Mouse (Mus musculus) T-helper 1 cell (primary cell): ENCODE data around the gene Nmur1.

Experiments
- in situ Hi-C: fragments of 300-600 bp; cut with MboI, MseI; formaldehyde crosslinking; loops from one replicate; pipeline ENCODE4 v1.15.1; 2025; ENCODE audit warnings: high pct_unique_total_duplicates

The Nmur1 gene

GRCm38 (mm10) chr1:86409476-86409875 is 16.6 kb downstream of the Nmur1 start:
- in situ Hi-C loops, result no loop called here

- in situ Hi-C loops, result no loop called here
Measured at GRCm38 (mm10) chr1:86408515-86408914, 17.5 kb downstream of the Nmur1 start.

GRCm38 (mm10) chr1:86406914-86407313 is 19.1 kb downstream of the Nmur1 start:
- in situ Hi-C loops, result no loop called here

GRCm38 (mm10) chr1:86406313-86406712 is 19.7 kb downstream of the Nmur1 start:
- in situ Hi-C loops, result no loop called here

GRCm38 (mm10) chr1:86404834-86405233 is 21.2 kb downstream of the Nmur1 start:
- in situ Hi-C loops, result no loop called here

GRCm38 (mm10) chr1:86400096-86400754 is 25.8 kb downstream of the Nmur1 start:
- in situ Hi-C loops, result no loop called here

- in situ Hi-C loops, result no loop called here
Measured at GRCm38 (mm10) chr1:86399322-86399721, 26.7 kb downstream of the Nmur1 start.

GRCm38 (mm10) chr1:86398222-86398621 is 27.8 kb downstream of the Nmur1 start:
- in situ Hi-C loops, result no loop called here

- in situ Hi-C loops, result no loop called here
Measured at GRCm38 (mm10) chr1:86397621-86398020, 28.4 kb downstream of the Nmur1 start.

GRCm38 (mm10) chr1:86395897-86396296 is 30.1 kb downstream of the Nmur1 start:
- in situ Hi-C loops, result no loop called here

GRCm38 (mm10) chr1:86394246-86394645 is 31.8 kb downstream of the Nmur1 start:
- in situ Hi-C loops, result no loop called here

GRCm38 (mm10) chr1:86393219-86393618 is 32.8 kb downstream of the Nmur1 start:
- in situ Hi-C loops, result no loop called here

- in situ Hi-C loops, result no loop called here
Measured at GRCm38 (mm10) chr1:86391425-86391824, 34.6 kb downstream of the Nmur1 start.

- in situ Hi-C loops, result no loop called here
Measured at GRCm38 (mm10) chr1:86389230-86389629, 36.8 kb downstream of the Nmur1 start.

- in situ Hi-C loops, result no loop called here
Measured at GRCm38 (mm10) chr1:86381027-86381426, 45.0 kb downstream of the Nmur1 start.

GRCm38 (mm10) chr1:86379161-86379569 is 46.9 kb downstream of the Nmur1 start:
- in situ Hi-C loops, result no loop called here

- in situ Hi-C loops, result no loop called here
Measured at GRCm38 (mm10) chr1:86378662-86379061, 47.4 kb downstream of the Nmur1 start.

- in situ Hi-C loops, result no loop called here
Measured at GRCm38 (mm10) chr1:86376354-86376753, 49.7 kb downstream of the Nmur1 start.

GRCm38 (mm10) chr1:86371997-86372396 is 54.0 kb downstream of the Nmur1 start:
- in situ Hi-C loops, result no loop called here

- in situ Hi-C loops, result no loop called here
Measured at GRCm38 (mm10) chr1:86368086-86368485, 57.9 kb downstream of the Nmur1 start.

- in situ Hi-C loops, result no loop called here
Measured at GRCm38 (mm10) chr1:86363671-86364070, 62.4 kb downstream of the Nmur1 start.

GRCm38 (mm10) chr1:86361852-86362615 is 64.0 kb downstream of the Nmur1 start:
- in situ Hi-C loops, result no loop called here

- in situ Hi-C loops, result no loop called here
Measured at GRCm38 (mm10) chr1:86360441-86360840, 65.6 kb downstream of the Nmur1 start.
